Mouse (Mus musculus) lung, adult 2 months (tissue): Measurements from ENCODE around the gene Nrf1. TPM values are rescaled to one million over a fixed set of nuclear protein-coding genes. Genes with fewer than 3 reads are reported as not detected.

ENCODE experiments used
- DNase-seq: peaks from one replicate; pipeline ENCODE4 v3.0.0; 2022
- H3K4me1 ChIP-seq: fragments of 200-500 bp; 2 replicates; pipeline ENCODE4 v1.6.1; 2011; ENCODE audit warnings: low read length; ENCODE audit not compliant: control insufficient read depth, insufficient read depth
- H3K4me3 ChIP-seq: fragments of 200-500 bp; replicated peaks from 2 replicates; pipeline ENCODE3; 2011; ENCODE audit warnings: low read depth, mild to moderate bottlenecking, control low read depth, low read length; ENCODE audit errors: extremely low read depth
- CTCF ChIP-seq: fragments of 200-500 bp; IDR thresholded peaks from 2 replicates; pipeline ENCODE4 v1.5.1; 2011; ENCODE audit warnings: mild to moderate bottlenecking, low read length, control low read depth; ENCODE audit not compliant: insufficient read depth
- POLR2A ChIP-seq: fragments of 200-500 bp; IDR thresholded peaks from 2 replicates; pipeline ENCODE4 v1.6.1; 2011; ENCODE audit warnings: low read depth, mild to moderate bottlenecking, control low read depth, low read length, borderline replicate concordance; ENCODE audit errors: extremely low read depth
- WGBS: fragments of 180-500 bp; shearing (Covaris S2); methylation state at CpG from one replicate; pipeline ENCODE4 v1.1.7; 2018; 5-methylcytosine and 5-hydroxymethylcytosine counted together
- polyA plus RNA-seq: library from polyadenylated mRNA; depleted of rRNA; stranded (reverse); fragments of >200 nt; gene quantifications from 2 replicates; pipeline ENCODE4 v1.2.3, GENCODE M21; 2012; rRNA removed

Gene Nrf1
- 27.3 and 31.9 TPM in 2 replicates for polyA plus RNA-seq

GRCm38 (mm10) chr6:30047271-30048162, at the start of gene Nrf1:
Gene Nrf1 (plus strand): TSS chr6:30047988.
- TF ChIP-seq CTCF = no peak
- TF ChIP-seq POLR2A = peak; percentile 88
- Histone ChIP-seq H3K4me3 (peak within 1 kb of the TSS; percentile 83), H3K4me1 (peaks cover 12% of the 10 kb centered on the region)
- DNase-seq = peak; percentile 93
- WGBS = under 1% methylated on average over 67 of the region's 78 CpGs

- WGBS = 78% methylated on average over 9 of the region's 9 CpGs
- TF ChIP-seq CTCF (no peak), POLR2A (no peak)
- no peak for DNase-seq
- no peaks in the 10 kb centered on the region for H3K4me1 ChIP-seq
- no peak overlapping the region for H3K4me3 ChIP-seq
Observed at GRCm38 (mm10) chr6:29998140-29998539, 49.6 kb upstream of the Nrf1 start.

- no peaks in the 10 kb centered on the region for H3K4me1 ChIP-seq
- 56% methylated on average over 4 of the region's 4 CpGs for whole genome bisulfite sequencing
- TF ChIP-seq CTCF (no peak), POLR2A (no peak)
- no peak for DNase-seq
- H3K4me3 ChIP-seq = no peak overlapping the region
Observed at GRCm38 (mm10) chr6:29998771-29999170, 49.0 kb upstream of the Nrf1 start.

- no peak overlapping the region for H3K4me3 ChIP-seq
- WGBS = 67% methylated on average over 9 of the region's 9 CpGs
- DNase-seq = no peak
- TF ChIP-seq POLR2A (no peak), CTCF (no peak)
- no peaks in the 10 kb centered on the region for H3K4me1 ChIP-seq
Observed at GRCm38 (mm10) chr6:30002628-30003027, 45.2 kb upstream of the Nrf1 start.

- WGBS = 87% methylated on average over 1 of the region's 1 CpGs
- no peak for DNase-seq
- no peak overlapping the region for H3K4me3 ChIP-seq
- no peaks in the 10 kb centered on the region for H3K4me1 ChIP-seq
- TF ChIP-seq CTCF (no peak), POLR2A (no peak)
Observed at GRCm38 (mm10) chr6:30005851-30006250, 41.9 kb upstream of the Nrf1 start.

GRCm38 (mm10) chr6:30009204-30009603, 38.6 kb upstream of the Nrf1 start:
- Histone ChIP-seq H3K4me1 (no peaks in the 10 kb centered on the region), H3K4me3 (no peak overlapping the region)
- TF ChIP-seq CTCF (no peak), POLR2A (no peak)
- WGBS = 71% methylated on average over 7 of the region's 7 CpGs
- no peak for DNase-seq

- no peak for TF ChIP-seq POLR2A
- TF ChIP-seq CTCF = no peak
- WGBS = 36% methylated on average over 2 of the region's 2 CpGs
- Histone ChIP-seq H3K4me3 (no peak overlapping the region), H3K4me1 (no peaks in the 10 kb centered on the region)
- no peak for DNase-seq
Observed at GRCm38 (mm10) chr6:30013520-30013919, 34.3 kb upstream of the Nrf1 start.

- no peak for TF ChIP-seq CTCF
- TF ChIP-seq POLR2A = no peak
- DNase-seq = no peak
Observed at GRCm38 (mm10) chr6:30014187-30014864, 33.5 kb upstream of the Nrf1 start.

GRCm38 (mm10) chr6:30021241-30021640, 26.5 kb upstream of the Nrf1 start:
- no peaks in the 10 kb centered on the region for H3K4me1 ChIP-seq
- no peak for DNase-seq
- no peak overlapping the region for H3K4me3 ChIP-seq
- TF ChIP-seq POLR2A = no peak
- TF ChIP-seq CTCF = no peak
- 92% methylated on average over 1 of the region's 1 CpGs for WGBS

More at GRCm38 (mm10) chr6:30014187-30014864, 33.5 kb upstream of the Nrf1 start:
- Histone ChIP-seq H3K4me3 (no peak overlapping the region), H3K4me1 (no peaks in the 10 kb centered on the region)
- 58% methylated on average over 5 of the region's 5 CpGs for WGBS

- TF ChIP-seq POLR2A = no peak
- no peak for TF ChIP-seq CTCF
- 76% methylated on average over 5 of the region's 5 CpGs for WGBS
- H3K4me1 ChIP-seq = no peaks in the 10 kb centered on the region
- no peak overlapping the region for H3K4me3 ChIP-seq
- no peak for DNase-seq
Observed at GRCm38 (mm10) chr6:30021656-30022055, 26.1 kb upstream of the Nrf1 start.
